Mouse (Mus musculus): ENCODE measurements around the gene Gm2022.
"Not testable (repeated sequence)": the region's sequence is repeated elsewhere in the genome, so short reads cannot be mapped to it uniquely, and the experiment has no call there.

Gene Gm2022

DNA sequence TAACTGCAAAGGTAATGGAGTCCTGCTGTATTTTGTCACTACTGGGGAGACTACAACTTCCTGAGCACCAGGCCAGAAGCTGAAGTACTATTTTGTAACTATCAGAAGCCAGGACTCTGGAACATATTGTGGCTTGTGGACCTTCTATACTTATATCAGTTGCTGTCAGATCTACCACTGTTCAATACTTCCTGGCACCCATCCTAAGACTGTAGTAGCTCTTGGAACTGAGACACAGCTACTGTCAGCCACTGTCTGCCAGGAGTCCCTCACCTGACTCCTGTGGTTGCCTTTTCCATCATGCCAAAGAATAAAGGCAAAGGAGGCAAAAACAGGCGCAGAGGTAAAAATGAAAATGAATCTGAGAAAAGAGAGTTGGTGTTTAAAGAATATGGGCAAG is at the start of gene Gm2022:
Gm2022 (plus strand) TSS at position 301 of the 400 bp plus-strand sequence.
- not testable (repeated sequence) for DNase-seq (ENCODE audit: low read depth, low spot score)

DNA sequence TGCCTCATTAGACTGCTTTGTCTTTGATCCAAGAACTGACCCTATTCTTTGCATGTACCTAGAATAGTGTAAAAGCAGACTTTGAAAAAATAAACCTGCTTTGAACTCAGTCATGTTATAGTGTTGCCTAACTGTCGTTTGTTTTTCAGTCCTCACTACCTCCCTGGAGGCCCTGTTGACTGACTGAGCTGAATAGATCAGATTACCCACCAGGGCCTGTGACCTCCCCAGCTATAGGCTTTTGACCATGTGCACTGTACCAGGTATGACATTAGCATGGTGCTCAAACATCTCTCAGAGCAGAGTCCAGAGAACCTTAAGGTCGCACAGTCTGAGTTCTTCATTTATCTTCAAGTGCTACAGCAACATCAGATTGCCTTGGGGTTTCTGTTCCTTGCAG is 44.5 kb upstream of the Gm2022 start:
- not testable (repeated sequence) for DNase-seq (ENCODE audit: low read depth, low spot score)

DNA sequence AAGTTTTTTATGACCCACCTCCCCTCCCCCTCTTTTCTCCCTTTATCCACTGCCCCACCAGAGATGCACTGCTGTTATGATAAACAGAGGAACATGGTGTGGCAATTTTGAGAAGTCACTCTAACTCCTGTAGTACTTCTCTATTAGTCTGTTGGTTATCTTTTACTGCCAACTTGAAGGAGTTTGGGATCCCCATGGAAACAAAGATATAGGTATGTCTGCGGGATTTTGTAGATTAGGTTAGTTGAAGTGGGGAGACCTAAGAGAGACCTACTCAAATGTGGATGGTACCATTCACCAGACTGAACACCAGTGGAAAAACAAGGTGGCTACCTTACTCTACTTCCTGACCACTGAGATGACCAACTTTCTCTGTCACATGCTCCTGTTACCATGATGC is 39.1 kb upstream of the Gm2022 start:
- DNase-seq (ENCODE audit: low read depth, low spot score) = not testable (repeated sequence)

DNA sequence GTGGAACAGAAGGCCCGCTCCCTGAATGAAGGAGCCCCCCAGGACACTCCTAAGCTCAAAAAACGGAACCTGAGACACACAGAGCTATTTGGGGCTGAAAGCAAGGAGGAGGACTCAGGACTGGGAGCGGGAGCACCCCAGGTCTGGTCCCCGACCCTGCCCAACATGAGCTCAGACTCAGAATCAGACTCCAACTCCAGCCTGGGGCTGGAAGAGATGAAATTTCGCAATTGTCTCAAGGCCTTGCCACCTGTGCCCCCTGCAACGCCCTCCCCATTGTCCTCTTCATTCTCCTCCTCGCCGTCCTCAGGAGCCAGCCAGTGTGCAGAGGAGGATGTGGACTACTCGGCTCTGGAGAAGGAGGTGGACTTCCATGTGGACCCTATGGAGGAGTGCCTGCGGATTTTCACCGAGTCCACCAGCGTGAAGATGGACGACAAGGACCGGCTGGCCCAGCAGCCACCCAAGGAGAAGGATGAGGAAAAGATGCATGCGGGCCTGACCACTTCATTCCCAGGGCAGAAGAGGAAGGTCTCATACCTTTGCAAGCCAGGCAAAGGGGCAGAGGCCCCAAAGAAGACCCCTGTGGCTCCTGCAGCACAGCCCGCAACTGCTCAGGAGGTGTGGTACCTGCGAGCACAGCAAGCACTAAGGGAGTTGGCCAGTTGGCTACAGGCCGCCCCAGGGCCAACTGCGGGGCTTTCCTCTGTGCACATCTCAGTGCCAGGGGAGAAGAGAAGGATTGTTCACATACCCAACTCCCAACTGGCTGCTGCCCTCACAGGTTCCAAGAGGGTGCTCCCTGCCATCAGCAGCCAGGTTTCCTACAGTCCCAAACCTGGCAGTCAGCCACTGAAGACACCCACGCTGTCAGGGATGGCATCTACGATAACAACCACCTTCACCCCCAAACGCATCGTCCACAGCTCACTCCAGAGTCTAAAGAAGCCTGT is 33.2 kb upstream of the Gm2022 start:
- DNase-seq (ENCODE audit: low read depth, low spot score) = not testable (repeated sequence)

DNA sequence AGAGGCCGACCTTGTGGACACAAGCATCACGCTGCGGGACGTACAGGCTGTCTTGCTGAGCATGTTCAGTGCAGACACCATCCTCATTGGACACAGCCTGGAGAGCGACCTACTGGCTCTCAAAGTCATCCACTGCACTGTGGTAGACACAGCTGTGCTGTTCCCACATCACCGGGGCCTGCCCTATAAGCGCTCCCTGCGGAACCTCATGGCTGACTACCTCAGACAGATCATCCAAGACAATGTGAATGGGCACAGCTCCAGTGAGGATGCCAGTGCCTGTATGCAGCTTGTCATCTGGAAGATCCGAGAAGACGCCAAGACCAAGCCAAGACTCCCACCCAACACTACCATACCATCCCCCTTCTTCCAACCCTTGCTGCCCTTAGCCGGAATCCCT is 31.5 kb upstream of the Gm2022 start:
- DNase-seq (ENCODE audit: low read depth, low spot score) = not testable (repeated sequence)

DNA sequence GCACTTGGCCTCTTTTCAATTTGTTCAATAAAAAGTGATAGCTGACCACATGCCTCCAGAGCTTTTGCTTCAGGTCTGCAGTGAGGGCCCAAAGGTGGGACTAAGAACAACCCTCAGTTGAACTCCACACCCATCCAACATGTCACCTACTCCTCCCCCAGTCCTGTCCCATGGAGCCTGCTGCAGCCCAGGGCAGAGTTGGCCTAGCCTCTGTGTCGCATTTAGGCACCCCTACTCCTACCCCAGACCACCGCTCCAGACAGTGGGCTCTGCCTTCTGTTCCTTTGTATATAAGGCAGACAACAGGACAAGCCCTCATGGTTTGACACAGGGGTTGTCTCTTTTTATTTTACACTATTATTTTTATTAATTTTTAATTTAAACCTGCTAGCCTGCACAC is 31.1 kb upstream of the Gm2022 start:
- not testable (repeated sequence) for DNase-seq (ENCODE audit: low read depth, low spot score)

DNA sequence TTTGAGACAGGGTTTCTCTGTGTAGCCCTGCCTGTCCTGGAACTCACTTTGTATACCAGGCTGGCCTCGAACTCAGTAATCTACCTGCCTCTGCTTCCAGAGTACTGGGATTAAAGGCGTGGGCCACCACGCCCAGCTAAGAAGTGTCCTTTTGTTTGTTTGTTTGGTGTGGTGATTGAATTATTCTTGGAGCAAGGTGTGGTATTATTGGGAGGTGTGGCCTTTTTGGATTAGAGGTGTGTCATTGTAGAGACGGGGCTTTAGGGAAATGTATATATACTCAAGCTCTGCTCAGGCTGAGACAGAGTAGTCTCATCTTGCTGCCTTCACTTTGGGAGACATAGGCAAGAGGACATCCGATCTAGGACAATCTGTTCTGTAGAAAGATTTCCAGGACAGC is 21.4 kb upstream of the Gm2022 start, which contains the start of gene Gm2016:
Gm2016 (plus strand) TSS at position 301 of the 400 bp plus-strand sequence.
- not testable (repeated sequence) for DNase-seq (ENCODE audit: low read depth, low spot score)

DNA sequence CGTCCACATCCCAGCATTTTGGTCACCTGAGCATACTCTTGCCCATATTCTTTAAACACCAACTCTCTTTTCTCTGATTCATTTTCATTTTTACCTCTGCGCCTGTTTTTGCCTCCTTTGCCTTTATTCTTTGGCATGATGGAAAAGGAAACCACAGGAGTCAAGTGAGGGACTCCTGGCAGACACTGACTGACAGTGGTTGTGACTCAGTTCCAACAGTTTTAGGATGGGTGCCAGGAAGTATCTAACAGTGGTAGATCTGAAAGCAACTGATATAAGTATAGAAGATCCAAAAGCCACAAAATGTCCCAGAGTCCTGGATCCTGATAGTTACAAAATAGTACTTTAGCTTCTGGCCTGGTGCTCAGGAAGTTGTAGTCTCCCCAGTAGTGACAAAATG is 24.6 kb downstream of the Gm2022 start, which contains the start of gene Gm2035:
Gm2035 (minus strand) TSS at position 137 of the 400 bp plus-strand sequence.
- not testable (repeated sequence) for DNase-seq (ENCODE audit: low read depth, low spot score)
